Mouse (Mus musculus) macrophage (primary cell): ENCODE measurements around the gene Ackr1. TPM values are rescaled to one million over a fixed set of nuclear protein-coding genes. Genes with fewer than 3 reads are reported as not detected.
"Not testable (repeated sequence)": the region's sequence is repeated elsewhere in the genome, so short reads cannot be mapped to it uniquely, and the experiment has no call there.

ENCODE experiments used
- H3K27ac ChIP-seq: fragments of 350-480 bp; formaldehyde crosslinking; 2 replicates; pipeline ENCODE4 v1.9.0; 2021
- H3K36me3 ChIP-seq: fragments of 350-480 bp; formaldehyde crosslinking; 2 replicates; pipeline ENCODE4 v1.9.0; 2021; ENCODE audit errors: inconsistent target
- H3K4me3 ChIP-seq: fragments of 350-480 bp; formaldehyde crosslinking; 2 replicates; pipeline ENCODE4 v1.9.0; 2021; ENCODE audit errors: inconsistent target
- H3K79me2 ChIP-seq: fragments of 350-480 bp; formaldehyde crosslinking; 2 replicates; pipeline ENCODE4 v1.9.0; 2021; ENCODE audit errors: inconsistent target
- WGBS: methylation state at CpG from one replicate; pipeline ENCODE4 v1.1.7; 2026; ENCODE audit warnings: inconsistent platforms; ENCODE audit not compliant: missing documents; 5-methylcytosine and 5-hydroxymethylcytosine counted together
- polyA plus RNA-seq: library from polyadenylated mRNA; stranded (reverse); fragments of 250-400 nt; gene quantifications from 3 replicates; pipeline ENCODE4 v1.2.4, GENCODE M21; 2018; ENCODE audit warnings: inconsistent platforms

The Ackr1 gene
- polyA plus RNA-seq, 1 experiment from 2014 or later = not detected

DNA sequence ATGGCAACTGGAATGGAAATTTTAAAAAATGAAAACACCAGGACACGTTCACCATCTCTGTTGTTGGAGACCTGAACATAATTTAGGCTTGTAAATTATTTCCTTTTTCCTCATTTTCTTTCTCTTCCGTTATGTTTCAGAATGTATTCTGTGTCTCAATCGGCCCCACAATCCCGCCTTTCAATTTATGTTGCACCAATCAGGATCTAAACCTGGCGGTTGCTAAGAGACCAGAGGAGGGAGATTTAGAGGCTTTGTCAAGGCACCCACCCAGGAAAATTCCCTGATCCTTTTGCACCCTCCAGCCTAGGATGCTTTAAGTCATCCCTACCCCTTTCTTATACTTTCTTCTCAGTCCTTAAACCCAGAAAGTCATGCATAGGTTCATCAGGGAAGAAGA, 3.8 kb downstream of the Ackr1 start:
- no peak overlapping the region for H3K27ac ChIP-seq
- WGBS = 78% methylated on average over 5 of the region's 5 CpGs
- H3K79me2 ChIP-seq = no peaks in the 10 kb centered on the region
- no peaks in the 10 kb centered on the region for H3K36me3 ChIP-seq
- H3K4me3 ChIP-seq = no peak overlapping the region

DNA sequence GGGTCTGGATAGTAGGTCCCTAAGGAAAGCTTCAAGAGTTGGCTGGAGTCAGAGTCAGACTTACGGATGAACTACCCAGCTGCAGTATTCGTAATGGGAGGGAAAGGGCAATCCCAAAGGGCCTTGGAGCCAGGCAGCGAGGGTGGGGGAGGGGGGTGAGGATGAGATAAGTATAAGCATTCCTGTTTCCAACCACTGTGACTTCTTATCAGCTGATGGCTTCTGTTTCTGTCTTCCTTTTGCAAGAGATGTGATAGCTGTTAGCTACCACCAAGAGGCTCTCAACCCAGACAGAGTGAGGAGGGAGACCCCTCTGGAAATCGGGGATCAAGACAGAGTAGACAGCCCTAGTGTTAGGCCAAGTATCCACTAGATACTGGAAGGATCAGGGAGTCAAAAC, 4.4 kb downstream of the Ackr1 start:
- no peak overlapping the region for H3K4me3 ChIP-seq
- no peak overlapping the region for H3K27ac ChIP-seq
- H3K36me3 ChIP-seq = no peaks in the 10 kb centered on the region
- WGBS = 50% methylated on average over 4 of the region's 4 CpGs
- H3K79me2 ChIP-seq = no peaks in the 10 kb centered on the region

DNA sequence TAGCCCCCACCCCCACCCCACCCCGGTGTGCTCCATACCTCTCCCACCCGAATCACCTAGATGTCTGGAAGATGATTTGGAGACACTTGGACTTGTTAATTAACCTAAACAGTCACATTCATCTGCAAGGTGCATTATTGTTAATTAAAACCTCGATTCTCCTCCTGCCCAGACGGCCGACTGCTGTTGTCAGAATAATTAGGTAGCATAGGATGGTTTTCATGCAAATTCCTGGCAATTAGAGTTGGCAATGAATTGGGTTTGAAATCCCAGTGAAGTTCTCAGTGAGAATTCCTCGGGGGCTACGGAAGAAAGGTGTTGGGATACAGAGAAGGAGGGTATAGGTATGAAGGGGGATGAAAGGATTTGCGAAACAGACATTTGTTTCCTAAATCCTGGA, 5.1 kb downstream of the Ackr1 start:
- H3K36me3 ChIP-seq = no peaks in the 10 kb centered on the region
- no peak overlapping the region for H3K4me3 ChIP-seq
- H3K27ac ChIP-seq = no peak overlapping the region
- H3K79me2 ChIP-seq = no peaks in the 10 kb centered on the region
- 88% methylated on average over 8 of the region's 8 CpGs for WGBS

DNA sequence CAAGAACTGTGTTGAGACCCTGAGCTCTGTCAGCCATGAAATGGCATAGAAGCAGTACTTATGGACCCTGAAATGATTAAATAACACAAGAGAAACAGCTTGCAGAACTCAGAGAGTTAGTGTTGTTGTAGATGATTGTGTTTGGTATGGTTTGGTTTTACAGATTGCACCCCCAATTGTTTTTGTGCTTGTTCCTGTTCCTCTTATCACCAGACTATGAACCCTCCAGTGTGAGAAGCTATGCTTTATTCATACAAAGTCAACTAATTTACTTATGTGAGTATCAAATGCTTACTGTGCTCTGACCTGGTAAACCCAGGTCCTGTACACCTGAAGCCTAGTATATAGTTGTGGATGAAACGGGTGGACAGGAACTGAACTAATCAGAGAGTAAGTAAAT, 7.0 kb downstream of the Ackr1 start:
- Histone ChIP-seq H3K36me3 (no peaks in the 10 kb centered on the region), H3K4me3 (no peak overlapping the region), H3K27ac (no peak overlapping the region), H3K79me2 (no peaks in the 10 kb centered on the region)
- WGBS = 85% methylated on average over 1 of the region's 1 CpGs

DNA sequence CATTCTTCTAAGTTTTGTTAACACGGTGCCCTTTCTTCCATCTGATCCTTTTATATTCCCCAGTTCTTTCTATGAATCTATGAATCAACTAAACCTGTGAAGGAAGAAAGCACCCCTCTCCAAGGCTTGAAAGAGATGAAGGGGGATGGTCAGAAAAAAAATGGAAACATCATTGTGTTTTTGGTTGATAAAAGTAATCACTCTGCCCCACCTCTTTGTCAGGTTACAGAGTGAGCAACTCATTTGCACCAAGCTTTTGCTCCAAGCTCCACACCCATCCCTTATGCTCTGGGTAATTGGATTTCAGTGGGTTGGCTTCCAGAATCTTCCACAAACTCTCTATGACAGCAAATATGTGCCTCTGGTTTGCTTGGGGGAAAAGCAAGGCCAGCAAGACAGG, 8.2 kb downstream of the Ackr1 start:
- WGBS = 75% methylated on average over 1 of the region's 1 CpGs
- Histone ChIP-seq H3K79me2 (no peaks in the 10 kb centered on the region), H3K4me3 (no peak overlapping the region), H3K27ac (no peak overlapping the region), H3K36me3 (no peaks in the 10 kb centered on the region)

DNA sequence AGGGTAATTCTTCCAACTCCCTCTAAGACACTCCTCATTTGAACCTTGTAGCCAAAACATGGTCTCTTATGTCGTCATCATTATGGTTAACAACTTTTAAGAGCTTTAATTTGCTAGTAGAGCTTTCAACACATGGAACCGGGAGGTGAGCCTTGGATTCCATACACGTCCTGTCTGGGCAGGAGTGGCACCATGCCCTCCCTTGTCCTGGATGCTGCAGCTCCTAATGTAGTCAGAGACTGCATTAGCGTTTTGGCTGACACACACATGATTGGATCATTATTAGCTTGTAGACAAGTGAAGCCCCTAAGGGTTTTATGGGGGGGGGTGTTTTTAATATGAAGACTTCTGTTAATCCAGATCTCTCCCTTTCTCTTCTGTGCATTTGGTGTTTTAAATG, 8.6 kb downstream of the Ackr1 start:
- WGBS = 82% methylated on average over 4 of the region's 4 CpGs

DNA sequence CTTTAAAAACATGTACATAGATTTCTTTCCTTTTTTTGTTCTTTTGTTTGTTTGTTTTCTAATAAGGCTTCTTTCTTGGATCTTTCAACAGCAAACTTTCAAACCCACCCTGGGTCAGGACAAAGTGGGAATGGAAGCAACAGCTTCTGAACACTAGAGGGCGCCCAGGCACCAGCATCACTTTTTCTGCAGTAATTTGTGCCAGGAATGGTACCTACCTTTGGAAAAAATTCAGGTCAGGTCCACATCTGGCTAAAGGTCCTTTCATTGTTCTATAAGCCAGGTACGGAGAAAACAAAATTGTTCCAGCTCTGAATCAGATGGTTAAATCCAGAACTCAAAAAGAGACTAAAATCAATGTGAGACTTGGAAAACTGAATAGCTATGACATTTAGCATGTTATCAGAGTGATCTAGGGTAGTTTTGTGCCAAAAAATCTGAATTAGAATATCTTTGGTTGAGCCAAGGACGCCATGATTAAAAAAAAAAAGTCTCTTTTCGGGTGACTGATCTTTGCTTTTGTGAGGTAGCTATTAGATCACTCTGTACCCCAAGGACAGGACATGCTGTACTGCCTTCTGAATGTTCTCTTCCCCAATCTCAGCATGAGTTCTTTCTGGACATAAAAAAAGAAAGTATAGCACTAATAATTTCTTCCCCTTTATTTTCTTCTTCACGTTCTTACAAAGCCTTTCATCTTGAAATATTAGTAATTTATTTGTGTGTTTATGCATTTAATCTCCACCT, 9.5 kb downstream of the Ackr1 start:
- Histone ChIP-seq H3K36me3 (no peaks in the 10 kb centered on the region), H3K27ac (no peak overlapping the region), H3K4me3 (no peak overlapping the region), H3K79me2 (no peaks in the 10 kb centered on the region)
- WGBS = 40% methylated on average over 5 of the region's 5 CpGs

More for the DNA sequence above, 8.6 kb downstream of the Ackr1 start:
- H3K4me3 ChIP-seq = no peak overlapping the region
- H3K79me2 ChIP-seq = no peaks in the 10 kb centered on the region
- no peak overlapping the region for H3K27ac ChIP-seq
- no peaks in the 10 kb centered on the region for H3K36me3 ChIP-seq

DNA sequence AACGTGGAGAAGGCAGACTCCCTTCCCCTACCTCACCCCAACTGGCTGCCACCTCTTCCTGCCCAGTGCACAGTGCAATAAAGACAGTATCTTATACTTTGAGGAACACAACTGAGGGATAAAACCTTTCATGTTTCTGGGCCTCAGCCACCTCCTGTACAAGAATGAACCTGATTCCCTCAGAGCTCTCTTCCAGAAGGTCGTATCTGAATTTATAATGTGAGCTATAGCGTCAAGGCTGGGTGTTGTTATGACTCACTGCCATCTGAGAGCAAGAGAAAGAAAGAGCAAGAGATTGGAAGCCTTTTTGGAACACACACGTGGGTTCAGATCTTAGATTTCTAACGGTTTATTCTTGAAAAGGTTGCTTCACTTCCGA, 11.3 kb downstream of the Ackr1 start:
- Histone ChIP-seq H3K4me3 (no peak overlapping the region), H3K79me2 (no peaks in the 10 kb centered on the region), H3K27ac (no peak overlapping the region), H3K36me3 (no peaks in the 10 kb centered on the region)
- 68% methylated on average over 6 of the region's 6 CpGs for WGBS

DNA sequence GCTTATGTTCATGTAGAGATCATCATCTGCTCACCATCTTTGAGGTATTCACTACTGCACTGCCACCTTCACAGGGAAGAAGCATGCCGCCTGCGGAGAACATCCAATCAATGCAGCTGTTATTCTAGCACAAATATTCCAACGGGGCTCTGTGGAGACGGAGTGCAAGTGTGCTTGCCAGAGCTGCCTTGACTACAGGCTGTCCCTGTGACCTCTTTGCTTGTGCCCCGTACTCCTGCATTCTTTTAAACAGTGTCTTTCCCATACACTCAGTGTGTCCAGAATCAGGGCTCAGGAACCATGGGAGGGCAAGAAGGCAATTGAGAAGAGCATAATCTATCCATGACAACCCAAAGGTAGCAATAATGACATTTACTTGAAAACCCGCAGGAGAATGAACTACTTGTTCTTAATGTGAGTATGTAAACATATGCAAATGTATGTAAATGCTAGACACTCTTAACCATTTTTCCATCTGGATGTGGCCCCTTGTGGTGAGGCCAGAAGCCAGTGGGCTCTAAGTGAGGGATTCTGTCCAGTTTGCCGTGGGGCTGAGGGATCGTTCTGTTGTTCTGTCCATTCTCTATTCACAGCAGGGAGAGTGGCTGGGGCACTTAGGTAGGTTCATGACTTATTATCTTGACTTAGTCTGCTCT, 11.8 kb downstream of the Ackr1 start:
- Histone ChIP-seq H3K79me2 (no peaks in the 10 kb centered on the region), H3K27ac (no peak overlapping the region), H3K4me3 (no peak overlapping the region), H3K36me3 (no peaks in the 10 kb centered on the region)
- 90% methylated on average over 8 of the region's 8 CpGs for WGBS

DNA sequence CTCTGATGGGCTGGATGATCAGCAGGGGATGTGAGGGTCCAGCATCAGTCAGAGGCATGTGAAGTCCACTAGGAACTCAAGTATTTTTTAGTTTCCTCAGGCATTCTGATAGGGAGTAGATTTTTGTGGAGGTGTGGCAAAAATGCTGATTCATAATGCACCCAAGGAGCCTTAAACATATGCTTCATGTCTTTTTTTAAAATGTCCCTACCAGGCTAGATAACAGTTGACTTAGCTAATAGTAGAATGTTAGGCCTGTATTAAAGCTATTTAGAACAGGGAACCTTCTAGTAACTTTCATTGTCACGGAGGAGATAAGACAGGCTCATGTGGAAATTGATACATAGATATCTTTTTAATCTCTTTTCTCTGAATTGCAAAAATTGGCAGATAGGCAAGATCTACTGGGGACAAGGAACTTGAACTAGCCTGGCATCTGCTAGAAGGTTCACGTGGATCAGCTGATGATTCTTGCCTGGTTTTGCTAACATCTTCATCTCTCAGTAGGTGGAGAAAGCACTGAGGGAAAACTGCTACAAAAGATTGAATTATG, 15.5 kb downstream of the Ackr1 start:
- Histone ChIP-seq H3K36me3 (no peaks in the 10 kb centered on the region), H3K79me2 (no peaks in the 10 kb centered on the region), H3K4me3 (no peak overlapping the region), H3K27ac (no peak overlapping the region)
- 91% methylated on average over 2 of the region's 2 CpGs for WGBS

DNA sequence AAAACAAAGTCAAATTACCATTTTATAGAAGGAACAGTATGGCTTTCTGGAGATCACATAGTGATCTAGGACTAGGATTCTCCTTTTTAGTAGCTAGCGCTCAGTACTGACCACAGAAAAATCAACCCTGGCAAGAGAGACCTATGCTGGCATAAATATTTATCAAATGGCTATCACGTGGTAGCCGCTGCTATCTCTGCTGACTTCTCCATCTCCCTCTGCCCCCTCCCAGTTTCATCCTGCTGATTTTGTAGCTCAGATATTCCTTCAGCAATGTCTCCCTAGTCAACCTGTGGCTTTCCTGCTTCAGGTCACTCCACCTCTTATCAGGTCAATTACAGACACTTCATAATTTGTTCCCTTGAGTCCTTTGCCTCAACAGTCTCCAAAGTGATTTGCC, 17.8 kb downstream of the Ackr1 start:
- WGBS = 92% methylated on average over 3 of the region's 3 CpGs
- H3K4me3 ChIP-seq = no peak overlapping the region
- no peaks in the 10 kb centered on the region for H3K79me2 ChIP-seq
- no peaks in the 10 kb centered on the region for H3K36me3 ChIP-seq
- H3K27ac ChIP-seq = no peak overlapping the region

DNA sequence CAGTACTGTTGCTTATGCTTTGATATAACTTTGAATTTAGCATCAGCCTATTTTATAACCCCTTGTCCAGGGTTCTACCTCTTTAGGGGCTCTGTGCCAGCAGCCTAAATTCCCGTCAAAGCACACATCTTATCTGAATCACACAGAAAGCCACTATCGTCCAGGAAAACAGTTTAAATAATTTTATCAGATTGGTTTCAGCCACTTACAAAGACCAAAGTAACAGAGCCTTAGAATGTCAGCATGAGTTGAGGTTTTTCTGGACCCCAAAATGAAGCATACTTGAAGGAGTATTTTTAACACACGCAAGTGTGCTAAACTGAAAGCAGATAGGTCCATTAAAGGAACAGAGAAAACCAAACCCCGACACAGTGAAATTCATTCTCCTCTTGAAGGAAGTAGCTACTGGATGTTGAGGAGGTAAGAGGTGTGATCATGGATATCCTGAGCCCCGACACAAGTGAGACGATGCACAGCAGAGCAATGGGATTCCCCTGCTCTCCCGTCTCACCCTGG, 20.0 kb downstream of the Ackr1 start:
- not testable (repeated sequence) for H3K36me3 ChIP-seq, H3K4me3 ChIP-seq, H3K27ac ChIP-seq, H3K79me2 ChIP-seq
- WGBS = 25% methylated on average over 7 of the region's 7 CpGs

DNA sequence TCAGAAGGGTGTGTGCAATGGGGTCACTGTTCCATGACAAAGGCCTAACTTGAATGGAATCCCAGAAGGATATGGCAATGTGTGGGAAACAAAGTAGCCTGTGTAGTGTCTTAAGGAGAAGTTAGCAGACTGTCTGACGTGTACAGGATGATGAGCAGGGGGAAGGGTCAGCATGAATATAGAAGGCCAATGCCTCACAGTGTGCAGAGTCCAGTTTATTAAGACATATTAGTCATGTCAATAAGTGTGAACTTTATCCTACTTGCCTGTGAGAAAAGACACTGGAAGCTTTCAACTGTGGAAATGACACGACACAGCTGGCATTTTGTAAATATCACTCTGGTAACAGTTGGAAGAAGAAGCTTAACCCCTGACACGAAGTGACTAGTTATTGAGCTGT, 30.8 kb downstream of the Ackr1 start:
- WGBS = 89% methylated on average over 2 of the region's 3 CpGs
- not testable (repeated sequence) for H3K36me3 ChIP-seq, H3K4me3 ChIP-seq, H3K79me2 ChIP-seq, H3K27ac ChIP-seq
